Mouse (Mus musculus): ENCODE results near the gene Nudt6. TPM values are rescaled to one million over a fixed set of nuclear protein-coding genes. Genes with fewer than 3 reads are reported as not detected.

Nudt6 gene
- polyA plus RNA-seq, 1 experiment from 2014 or later = 3.3 TPM

GRCm38 (mm10) chr3:37414413-37414960, 5.5 kb downstream of the Nudt6 start:
- H3K9me3 ChIP-seq = no peaks in the 10 kb centered on the region
- peaks cover 11% of the 10 kb centered on the region for H3K4me1 ChIP-seq
- H3K27me3 ChIP-seq = no peaks in the 10 kb centered on the region
- ATAC-seq (ENCODE audit: low FRiP score) = no peak
- no peaks in the 10 kb centered on the region for H3K36me3 ChIP-seq (replicated peaks)
- H3K27ac ChIP-seq = no peak overlapping the region
- no peak overlapping the region for H3K9ac ChIP-seq
- 53% methylated on average over 14 of the region's 14 CpGs for WGBS
- no peak overlapping the region for H3K4me2 ChIP-seq
- no peak overlapping the region for H3K4me3 ChIP-seq (replicated peaks)

- no peak for ATAC-seq (ENCODE audit: low FRiP score)
- Histone ChIP-seq H3K9ac (no peak overlapping the region), H3K4me2 (no peak overlapping the region), H3K9me3 (no peaks in the 10 kb centered on the region), H3K27me3 (no peaks in the 10 kb centered on the region), H3K27ac (no peak overlapping the region), H3K4me3 (replicated peaks) (no peak overlapping the region), H3K36me3 (replicated peaks) (no peaks in the 10 kb centered on the region), H3K4me1 (peaks cover 5% of the 10 kb centered on the region)
- 92% methylated on average over 3 of the region's 3 CpGs for WGBS
These were observed 6.6 kb downstream of the Nudt6 start for GRCm38 (mm10) chr3:37413446-37413845.

DNA sequence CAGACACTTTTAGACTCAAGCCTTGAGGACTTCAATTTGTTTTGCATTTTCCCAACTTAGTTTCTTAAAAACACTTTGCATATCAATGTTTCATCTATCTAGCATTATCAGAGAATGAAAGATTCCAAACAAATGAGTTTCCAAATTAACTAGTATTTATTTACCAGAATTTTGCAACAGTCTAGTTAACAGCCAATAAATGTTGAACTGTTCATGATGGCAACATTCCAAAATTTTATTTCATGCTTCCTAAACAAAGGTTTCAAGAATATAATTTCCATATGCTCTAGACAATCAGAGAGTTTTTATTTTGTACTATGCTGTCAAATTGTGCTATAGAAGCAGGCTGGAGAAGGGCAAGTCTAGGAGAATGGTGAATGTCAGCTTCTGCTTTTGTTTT, 12.4 kb downstream of the Nudt6 start:
- Histone ChIP-seq H3K36me3 (replicated peaks) (no peaks in the 10 kb centered on the region), H3K4me1 (no peaks in the 10 kb centered on the region), H3K4me2 (no peak overlapping the region), H3K9ac (no peak overlapping the region), H3K27me3 (no peaks in the 10 kb centered on the region), H3K4me3 (replicated peaks) (no peak overlapping the region), H3K27ac (no peak overlapping the region), H3K9me3 (no peaks in the 10 kb centered on the region)
- ATAC-seq (ENCODE audit: low FRiP score) = no peak

DNA sequence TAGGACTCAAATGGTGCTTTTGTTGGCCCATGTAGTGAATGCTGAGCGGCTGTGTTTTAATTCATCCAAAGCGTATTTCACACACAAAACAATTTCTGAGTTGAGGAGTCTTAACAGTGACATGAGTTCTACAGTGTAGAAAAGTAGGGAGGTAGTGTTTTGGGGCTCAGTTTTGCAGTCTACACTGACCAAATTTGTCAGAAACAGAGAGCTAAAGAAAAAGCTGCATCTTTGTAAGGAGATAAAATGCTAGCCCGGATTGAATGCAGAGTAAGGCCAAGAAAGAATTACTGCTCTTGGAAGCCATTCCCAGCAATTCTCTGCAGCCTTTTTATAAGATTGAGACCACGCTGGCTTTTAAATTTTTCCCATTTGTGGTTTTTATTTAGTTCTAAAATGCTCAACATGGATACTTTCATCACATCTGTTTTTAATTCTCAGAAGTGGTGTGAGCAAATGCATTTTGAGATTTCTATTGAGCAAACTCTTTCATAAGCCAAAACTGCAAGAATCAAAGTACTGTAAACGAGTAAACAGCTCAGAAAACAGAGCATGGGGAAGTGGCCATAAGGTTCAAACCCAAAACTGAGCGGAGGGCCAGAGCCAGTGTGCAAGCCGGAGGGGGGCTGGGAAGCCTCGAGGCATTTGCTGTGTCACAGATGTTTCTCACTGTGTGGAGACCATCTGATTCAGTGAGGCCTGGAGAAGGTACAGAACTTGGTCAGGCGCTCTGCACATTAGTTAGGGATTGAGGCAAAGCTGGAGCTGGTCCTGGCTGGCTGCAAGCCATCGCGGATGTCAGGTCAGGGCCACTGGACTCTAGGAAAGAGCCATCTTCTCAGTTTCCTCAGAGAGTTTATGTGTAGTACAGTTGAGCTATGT, 18.0 kb downstream of the Nudt6 start:
- Histone ChIP-seq H3K27ac (no peak overlapping the region), H3K4me2 (no peak overlapping the region)
- WGBS = 77% methylated on average over 11 of the region's 11 CpGs

DNA sequence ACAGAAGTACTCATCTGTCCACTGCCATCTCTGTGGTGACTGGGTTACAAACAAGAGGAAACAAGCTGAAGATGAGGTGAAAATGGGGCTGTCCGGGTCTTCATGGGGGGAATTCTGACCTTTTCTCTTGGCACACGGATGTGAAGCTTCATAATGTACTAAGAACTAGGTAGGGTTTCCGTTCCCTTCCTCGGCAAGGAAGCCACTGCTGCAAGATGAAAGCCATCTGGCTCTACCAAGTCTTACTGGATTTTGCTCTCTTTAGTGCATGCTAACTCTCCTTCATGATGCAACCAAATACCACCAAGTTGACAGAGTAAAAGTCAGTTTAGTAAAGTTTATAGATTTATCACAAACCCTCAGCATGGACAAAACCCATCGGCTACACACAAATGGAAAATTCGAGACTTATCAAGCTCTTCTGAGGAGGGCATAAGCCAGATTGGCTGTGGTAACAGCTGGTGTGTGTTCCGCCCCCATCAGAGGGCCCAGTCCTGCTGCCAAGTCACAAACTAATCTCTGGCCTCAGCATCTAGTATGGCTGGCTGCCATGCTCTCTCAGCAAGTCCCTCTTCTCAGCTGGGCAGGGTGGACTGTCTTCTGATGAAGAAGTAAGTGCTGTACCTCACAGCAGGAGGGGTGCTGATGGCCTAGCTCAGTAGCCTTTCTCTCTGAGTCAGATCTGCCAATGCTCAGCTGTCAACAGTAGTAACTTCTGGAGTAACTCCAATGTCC, 21.2 kb downstream of the Nudt6 start:
- no peak overlapping the region for H3K9ac ChIP-seq
- H3K36me3 ChIP-seq (replicated peaks) = no peaks in the 10 kb centered on the region
- H3K4me1 ChIP-seq = no peaks in the 10 kb centered on the region
- no peak for ATAC-seq (ENCODE audit: low FRiP score)
- H3K27ac ChIP-seq = no peak overlapping the region
- H3K4me3 ChIP-seq (replicated peaks) = no peak overlapping the region
- no peak overlapping the region for H3K4me2 ChIP-seq
- WGBS = 91% methylated on average over 7 of the region's 7 CpGs
- H3K9me3 ChIP-seq = no peaks in the 10 kb centered on the region
- no peaks in the 10 kb centered on the region for H3K27me3 ChIP-seq

More for the DNA sequence above, 18.0 kb downstream of the Nudt6 start:
- H3K9me3 ChIP-seq = no peaks in the 10 kb centered on the region
- no peak overlapping the region for H3K9ac ChIP-seq
- H3K27me3 ChIP-seq = no peaks in the 10 kb centered on the region
- no peak for ATAC-seq (ENCODE audit: low FRiP score)
- H3K4me1 ChIP-seq = no peaks in the 10 kb centered on the region
- H3K36me3 ChIP-seq (replicated peaks) = no peaks in the 10 kb centered on the region
- H3K4me3 ChIP-seq (replicated peaks) = no peak overlapping the region

DNA sequence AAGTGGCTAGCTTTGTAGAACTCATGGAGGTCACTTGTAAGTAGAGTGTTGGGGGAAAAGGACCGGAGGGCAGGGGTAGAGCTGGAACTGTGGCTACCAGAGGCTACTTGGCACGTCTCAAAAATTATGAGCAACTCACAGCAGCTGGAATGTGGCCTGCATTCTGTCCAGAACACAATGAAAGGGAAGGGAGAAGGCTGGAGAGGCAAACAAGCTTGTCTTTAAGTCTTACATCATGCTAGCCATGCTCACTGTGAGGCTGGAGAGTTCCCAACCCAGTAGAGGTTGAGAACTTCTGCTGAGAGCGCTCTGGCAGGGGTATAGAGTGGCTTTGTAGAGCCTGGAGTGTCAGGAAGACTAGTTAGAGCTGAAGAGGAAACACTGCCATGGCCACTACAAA, 22.4 kb downstream of the Nudt6 start:
- no peak overlapping the region for H3K27ac ChIP-seq
- ATAC-seq (ENCODE audit: low FRiP score) = no peak
- no peak overlapping the region for H3K4me2 ChIP-seq
- no peak overlapping the region for H3K9ac ChIP-seq
- WGBS = 86% methylated on average over 3 of the region's 3 CpGs
- no peaks in the 10 kb centered on the region for H3K4me1 ChIP-seq
- no peaks in the 10 kb centered on the region for H3K36me3 ChIP-seq (replicated peaks)
- H3K4me3 ChIP-seq (replicated peaks) = no peak overlapping the region
- no peaks in the 10 kb centered on the region for H3K27me3 ChIP-seq
- H3K9me3 ChIP-seq = no peaks in the 10 kb centered on the region

GRCm38 (mm10) chr3:37396930-37397608, 22.9 kb downstream of the Nudt6 start:
- Histone ChIP-seq H3K4me1 (no peaks in the 10 kb centered on the region), H3K36me3 (replicated peaks) (no peaks in the 10 kb centered on the region), H3K4me3 (replicated peaks) (no peak overlapping the region), H3K9me3 (no peaks in the 10 kb centered on the region), H3K9ac (no peak overlapping the region), H3K27me3 (no peaks in the 10 kb centered on the region), H3K27ac (no peak overlapping the region), H3K4me2 (no peak overlapping the region)
- 94% methylated on average over 5 of the region's 5 CpGs for WGBS
- no peak for ATAC-seq (ENCODE audit: low FRiP score)

- no peak overlapping the region for H3K27ac ChIP-seq
- WGBS = 93% methylated on average over 6 of the region's 6 CpGs
- no peak overlapping the region for H3K9ac ChIP-seq
- no peaks in the 10 kb centered on the region for H3K36me3 ChIP-seq (replicated peaks)
- no peaks in the 10 kb centered on the region for H3K27me3 ChIP-seq
- no peak overlapping the region for H3K4me3 ChIP-seq (replicated peaks)
- no peaks in the 10 kb centered on the region; the same call in 1 of the 2 replicates for H3K9me3 ChIP-seq
- H3K4me1 ChIP-seq = no peaks in the 10 kb centered on the region
- no peak overlapping the region for H3K4me2 ChIP-seq
- no peak for ATAC-seq (ENCODE audit: low FRiP score)
These were observed 32.7 kb downstream of the Nudt6 start for GRCm38 (mm10) chr3:37387310-37387709.

- H3K4me2 ChIP-seq = no peak overlapping the region
- no peaks in the 10 kb centered on the region for H3K4me1 ChIP-seq
- H3K27me3 ChIP-seq = no peaks in the 10 kb centered on the region
- H3K4me3 ChIP-seq (replicated peaks) = no peak overlapping the region
- ATAC-seq (ENCODE audit: low FRiP score) = no peak
- no peaks in the 10 kb centered on the region for H3K36me3 ChIP-seq (replicated peaks)
- WGBS = 88% methylated on average over 6 of the region's 6 CpGs
- no peaks in the 10 kb centered on the region for H3K9me3 ChIP-seq
- no peak overlapping the region for H3K9ac ChIP-seq
- H3K27ac ChIP-seq = no peak overlapping the region
These were observed 36.8 kb downstream of the Nudt6 start for GRCm38 (mm10) chr3:37383096-37383765.

- Histone ChIP-seq H3K9ac (no peak overlapping the region), H3K4me1 (no peaks in the 10 kb centered on the region), H3K27me3 (no peaks in the 10 kb centered on the region), H3K36me3 (replicated peaks) (no peaks in the 10 kb centered on the region), H3K27ac (no peak overlapping the region), H3K4me3 (replicated peaks) (no peak overlapping the region), H3K9me3 (no peaks in the 10 kb centered on the region), H3K4me2 (no peak overlapping the region)
- ATAC-seq (ENCODE audit: low FRiP score) = no peak
- WGBS = 77% methylated on average over 6 of the region's 6 CpGs
These were observed 38.6 kb downstream of the Nudt6 start for GRCm38 (mm10) chr3:37381457-37381856.

GRCm38 (mm10) chr3:37379930-37380881, 39.8 kb downstream of the Nudt6 start:
- no peak overlapping the region for H3K4me3 ChIP-seq (replicated peaks)
- 72% methylated on average over 18 of the region's 18 CpGs for WGBS
- no peaks in the 10 kb centered on the region for H3K36me3 ChIP-seq (replicated peaks)
- H3K4me1 ChIP-seq = no peaks in the 10 kb centered on the region
- H3K27me3 ChIP-seq = no peaks in the 10 kb centered on the region
- no peak for ATAC-seq (ENCODE audit: low FRiP score)
- H3K9ac ChIP-seq = no peak overlapping the region
- no peak overlapping the region for H3K27ac ChIP-seq
- no peaks in the 10 kb centered on the region for H3K9me3 ChIP-seq
- H3K4me2 ChIP-seq = no peak overlapping the region

Data from forebrain, embryonic 12.5 days (tissue).